Mouse (Mus musculus) limb, embryonic 14.5 days (tissue): ENCODE measurements around the gene Nrap. TPM values are rescaled to one million over a fixed set of nuclear protein-coding genes. Genes with fewer than 3 reads are reported as not detected.

Source experiments
- ATAC-seq: fragments of 200-750 bp; cut with Nextera tagmentation; 2 replicates; pipeline ENCODE4 v1.8.0; 2017; ENCODE audit warnings: low read depth, moderate number of reproducible peaks, moderate TSS enrichment; ENCODE audit not compliant: low FRiP score
- DNase-seq: peaks from one replicate; pipeline ENCODE4 v3.0.0-alpha.2; 2015; ENCODE audit warnings: low spot score
- H3K27ac ChIP-seq: fragments of 300-500 bp; sonication (generic); replicated peaks from 2 replicates; pipeline ENCODE4 v1.5.1; 2014; ENCODE audit warnings: low read depth, mild to moderate bottlenecking, low read length, moderate library complexity, mixed read lengths
- H3K27me3 ChIP-seq: fragments of 300-500 bp; sonication (generic); 2 replicates; pipeline ENCODE4 v1.6.1; 2014; ENCODE audit warnings: low read length, mixed read lengths; ENCODE audit not compliant: control insufficient read depth, insufficient read depth
- H3K36me3 ChIP-seq: fragments of 300-500 bp; sonication (generic); 2 replicates; pipeline ENCODE4 v1.6.1; 2014; ENCODE audit warnings: mild to moderate bottlenecking, low read length, moderate library complexity, mixed read lengths; ENCODE audit not compliant: control insufficient read depth, insufficient read depth
- H3K4me1 ChIP-seq: fragments of 300-500 bp; sonication (generic); 2 replicates; pipeline ENCODE4 v1.6.1; 2014; ENCODE audit warnings: antibody characterized with exemption, low read length, mixed read lengths; ENCODE audit not compliant: control insufficient read depth, insufficient read depth
- H3K4me2 ChIP-seq: fragments of 300-500 bp; sonication (generic); replicated peaks from 2 replicates; pipeline ENCODE4 v1.6.1; 2014; ENCODE audit warnings: low read depth, mild to moderate bottlenecking, low read length, moderate library complexity; ENCODE audit not compliant: severe bottlenecking
- H3K4me3 ChIP-seq: fragments of 300-500 bp; sonication (generic); replicated peaks from 2 replicates; pipeline ENCODE4 v1.5.1; 2014; ENCODE audit warnings: low read length
- H3K9ac ChIP-seq: fragments of 300-500 bp; sonication (generic); 2 replicates; pipeline ENCODE4 v1.6.1; 2014; ENCODE audit warnings: mild to moderate bottlenecking, low read depth, low read length, moderate library complexity; ENCODE audit not compliant: severe bottlenecking
- H3K9me3 ChIP-seq: fragments of 300-500 bp; sonication (generic); 2 replicates; pipeline ENCODE4 v1.6.1; 2016; ENCODE audit warnings: low read length; ENCODE audit not compliant: control insufficient read depth
- POLR2A ChIP-seq: fragments of 200-500 bp; IDR thresholded peaks from 2 replicates; pipeline ENCODE4 v1.8.0; 2012; ENCODE audit warnings: inconsistent platforms, mild to moderate bottlenecking, moderate library complexity, borderline replicate concordance; ENCODE audit not compliant: insufficient read depth, insufficient read length; ENCODE audit errors: extremely low read depth
- WGBS: fragments of 180-500 bp; shearing (Covaris S2); extraction: QIAGEN DNeasy Blood & Tissue Kit; methylation state at CpG from one replicate; pipeline ENCODE4 v1.1.7; 2014; 5-methylcytosine and 5-hydroxymethylcytosine counted together
- polyA plus RNA-seq, 2 experiments: library from polyadenylated mRNA; depleted of rRNA in 1 of 2; stranded (reverse) in 1 of 2; unstranded in 1 of 2; fragments of >200 nt; fragmentation: Nextera tagmentation in 1 of 2; extraction: Ambion mirVana in 1 of 2; gene quantifications; 2 replicates each; pipeline versions ENCODE4 v1.2.1 to v1.2.3; 2012 to 2014

The Nrap gene
- polyA plus RNA-seq, 2 experiments = 2.1 to 2.8 TPM

- Histone ChIP-seq H3K4me1 (no peaks in the 10 kb centered on the region), H3K4me2 (no peak overlapping the region), H3K9me3 (no peaks in the 10 kb centered on the region), H3K9ac (no peak overlapping the region), H3K27ac (no peak overlapping the region), H3K27me3 (no peaks in the 10 kb centered on the region), H3K4me3 (no peak overlapping the region), H3K36me3 (peaks cover 19% of the 10 kb centered on the region)
- WGBS = 74% methylated on average over 10 of the region's 10 CpGs
- ATAC-seq (no peak), DNase-seq (no peak)
- TF ChIP-seq POLR2A = no peak
These were observed 42.9 kb upstream of the Nrap start for GRCm38 (mm10) chr19:56432706-56433105.

- Histone ChIP-seq H3K27me3 (no peaks in the 10 kb centered on the region), H3K4me3 (no peak overlapping the region), H3K9ac (no peak overlapping the region), H3K4me1 (no peaks in the 10 kb centered on the region), H3K4me2 (no peak overlapping the region), H3K9me3 (no peaks in the 10 kb centered on the region), H3K36me3 (peaks cover 9% of the 10 kb centered on the region), H3K27ac (no peak overlapping the region)
- DNase-seq (peak; percentile 29), ATAC-seq (no peak)
- TF ChIP-seq POLR2A = no peak
- 55% methylated on average over 8 of the region's 8 CpGs for WGBS
These were observed 40.5 kb upstream of the Nrap start for GRCm38 (mm10) chr19:56430369-56430768.

DNA sequence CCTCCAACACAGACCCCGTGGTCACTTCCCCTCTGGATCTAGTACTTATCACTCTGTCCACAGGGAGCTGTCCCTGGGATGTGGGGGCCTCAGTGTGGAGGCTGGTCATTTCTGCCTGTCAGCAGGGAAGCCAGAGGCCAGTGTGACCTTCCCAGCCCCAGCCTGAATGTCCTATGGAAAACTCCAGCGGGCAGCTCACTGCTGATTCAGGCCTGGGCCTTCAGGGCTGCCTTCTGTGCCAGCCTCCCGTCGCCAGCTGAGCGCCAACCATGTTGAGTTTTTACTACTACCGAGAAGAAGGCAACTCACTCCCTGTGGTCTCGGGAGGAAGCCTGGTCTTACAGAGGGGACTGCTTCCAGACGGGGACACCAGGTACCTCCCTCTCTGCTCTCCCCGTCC, 35.7 kb upstream of the Nrap start:
- 66% methylated on average over 9 of the region's 9 CpGs for WGBS
- H3K27ac ChIP-seq = no peak overlapping the region
- no peaks in the 10 kb centered on the region for H3K9me3 ChIP-seq
- no peaks in the 10 kb centered on the region for H3K27me3 ChIP-seq
- no peaks in the 10 kb centered on the region for H3K36me3 ChIP-seq
- H3K4me3 ChIP-seq = no peak overlapping the region
- no peak for TF ChIP-seq POLR2A
- H3K4me2 ChIP-seq = no peak overlapping the region
- no peak overlapping the region for H3K9ac ChIP-seq
- ATAC-seq (no peak), DNase-seq (no peak)
- no peaks in the 10 kb centered on the region for H3K4me1 ChIP-seq

GRCm38 (mm10) chr19:56424606-56425395, 35.0 kb upstream of the Nrap start:
- Histone ChIP-seq H3K9ac (no peak overlapping the region), H3K4me2 (no peak overlapping the region), H3K4me1 (no peaks in the 10 kb centered on the region), H3K36me3 (no peaks in the 10 kb centered on the region), H3K4me3 (no peak overlapping the region), H3K27ac (no peak overlapping the region), H3K9me3 (no peaks in the 10 kb centered on the region), H3K27me3 (no peaks in the 10 kb centered on the region)
- DNase-seq = no peak
- no peak for ATAC-seq
- no peak for TF ChIP-seq POLR2A
- WGBS = 79% methylated on average over 17 of the region's 17 CpGs

DNA sequence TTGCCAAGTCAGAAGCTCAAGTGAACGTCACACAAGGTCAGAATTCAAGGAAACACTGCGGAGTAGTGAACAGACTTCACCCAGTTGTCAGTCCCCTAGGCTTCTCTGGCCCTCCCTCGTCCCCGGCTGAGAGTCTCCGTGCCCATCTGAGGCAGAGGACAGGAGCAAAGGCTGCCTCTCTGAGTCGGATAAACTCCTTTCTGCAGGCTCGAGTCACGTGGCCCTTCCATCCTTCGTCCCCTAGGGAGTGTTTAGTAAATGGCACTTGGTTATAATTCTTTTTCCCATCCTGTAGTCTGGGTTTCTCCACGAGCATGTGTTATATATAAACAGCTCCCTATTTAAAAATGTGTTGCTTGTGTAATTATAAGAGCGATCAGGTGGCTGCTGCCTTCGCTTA, 33.5 kb upstream of the Nrap start:
- Histone ChIP-seq H3K9ac (no peak overlapping the region), H3K27ac (no peak overlapping the region), H3K27me3 (no peaks in the 10 kb centered on the region), H3K4me2 (no peak overlapping the region), H3K9me3 (no peaks in the 10 kb centered on the region), H3K36me3 (no peaks in the 10 kb centered on the region), H3K4me1 (no peaks in the 10 kb centered on the region), H3K4me3 (no peak overlapping the region)
- DNase-seq = no peak
- no peak for TF ChIP-seq POLR2A
- no peak for ATAC-seq
- 46% methylated on average over 12 of the region's 12 CpGs for WGBS
